Mouse (Mus musculus): Measurements from ENCODE around the gene Ntf5. TPM values are rescaled to one million over a fixed set of nuclear protein-coding genes. Genes with fewer than 3 reads are reported as not detected.

The Ntf5 gene
- polyA plus RNA-seq (2016; fragmentation: Nextera tagmentation; extraction: Ambion mirVana): 0.32 and 0.65 TPM in 2 replicates

- Histone ChIP-seq H3K36me3 (replicated peaks) (no peaks in the 10 kb centered on the region), H3K9ac (peak within 1 kb of the TSS; percentile 61), H3K4me3 (replicated peaks) (peak within 1 kb of the TSS; percentile 52), H3K27me3 (peaks cover 98% of the 10 kb centered on the region), H3K9me3 (no peaks in the 10 kb centered on the region), H3K4me2 (peak within 1 kb of the TSS; percentile 86), H3K27ac (no peak within 1 kb of the TSS), H3K4me1 (peaks cover 18% of the 10 kb centered on the region)
- peak; percentile 69 for ATAC-seq (ENCODE audit: low FRiP score)
- WGBS: 3% methylated on average over 39 of the region's 45 CpGs
Measured at GRCm38 (mm10) chr7:45413113-45413863, at the start of gene Ntf5. TSS of gene Ntf5 (plus strand) at chr7:45413695.

GRCm38 (mm10) chr7:45363983-45364382 lies 49.5 kb upstream of the Ntf5 start:
- H3K4me2 ChIP-seq: no peak overlapping the region
- H3K9ac ChIP-seq: no peak overlapping the region
- no peaks in the 10 kb centered on the region for H3K9me3 ChIP-seq
- ATAC-seq (ENCODE audit: low FRiP score): no peak
- peaks cover 4% of the 10 kb centered on the region; the same call in 1 of the 2 replicates for H3K36me3 ChIP-seq (replicated peaks)
- 93% methylated on average over 2 of the region's 2 CpGs for WGBS
- H3K4me1 ChIP-seq: peaks cover 37% of the 10 kb centered on the region
- no peak overlapping the region for H3K27ac ChIP-seq
- H3K4me3 ChIP-seq (replicated peaks): no peak overlapping the region
- peaks cover 62% of the 10 kb centered on the region for H3K27me3 ChIP-seq

- H3K27me3 ChIP-seq: peaks cover 66% of the 10 kb centered on the region
Measured at GRCm38 (mm10) chr7:45365742-45366651, 47.5 kb upstream of the Ntf5 start.

GRCm38 (mm10) chr7:45366652-45367019 lies 46.9 kb upstream of the Ntf5 start, which contains the start of gene Ppfia3:
TSS of gene Ppfia3 (minus strand) at chr7:45367019.
- peaks cover 57% of the 10 kb centered on the region for H3K4me1 ChIP-seq
- H3K9ac ChIP-seq: peak within 1 kb of the TSS; percentile 83
- no peaks in the 10 kb centered on the region; the same call in 1 of the 2 replicates for H3K36me3 ChIP-seq (replicated peaks)
- ATAC-seq (ENCODE audit: low FRiP score): peak; percentile 51
- H3K4me2 ChIP-seq: peak within 1 kb of the TSS; percentile 91
- peak within 1 kb of the TSS; percentile 76 for H3K27ac ChIP-seq
- H3K4me3 ChIP-seq (replicated peaks): peak within 1 kb of the TSS; percentile 78
- WGBS: under 1% methylated on average over 21 of the region's 26 CpGs
- H3K9me3 ChIP-seq: no peaks in the 10 kb centered on the region
- peaks cover 62% of the 10 kb centered on the region for H3K27me3 ChIP-seq

More at GRCm38 (mm10) chr7:45365742-45366651, 47.5 kb upstream of the Ntf5 start:
- Histone ChIP-seq H3K27ac (peak overlapping the region; percentile 71), H3K9ac (peak overlapping the region; percentile 83), H3K4me3 (replicated peaks) (peak overlapping the region; percentile 78), H3K9me3 (no peaks in the 10 kb centered on the region), H3K4me2 (peak overlapping the region; percentile 91), H3K36me3 (replicated peaks) (no peaks in the 10 kb centered on the region), H3K4me1 (peaks cover 52% of the 10 kb centered on the region)
- 3% methylated on average over 33 of the region's 35 CpGs for WGBS
- no peak for ATAC-seq (ENCODE audit: low FRiP score)

- peak overlapping the region; percentile 91 for H3K4me2 ChIP-seq
- ATAC-seq (ENCODE audit: low FRiP score): peak; percentile 89
- peaks cover 58% of the 10 kb centered on the region for H3K27me3 ChIP-seq
- peak overlapping the region; percentile 83 for H3K9ac ChIP-seq
- H3K36me3 ChIP-seq (replicated peaks): peaks cover 4% of the 10 kb centered on the region
- peaks cover 52% of the 10 kb centered on the region for H3K4me1 ChIP-seq
- peak overlapping the region; percentile 76 for H3K27ac ChIP-seq
- H3K9me3 ChIP-seq: no peaks in the 10 kb centered on the region
- H3K4me3 ChIP-seq (replicated peaks): peak overlapping the region; percentile 78
- WGBS: under 1% methylated on average over 70 of the region's 70 CpGs
Measured at GRCm38 (mm10) chr7:45367020-45367880, 46.2 kb upstream of the Ntf5 start.

- H3K4me2 ChIP-seq: peak overlapping the region; percentile 91
- peak overlapping the region; percentile 78 for H3K4me3 ChIP-seq (replicated peaks)
- H3K9me3 ChIP-seq: no peaks in the 10 kb centered on the region
- peaks cover 48% of the 10 kb centered on the region for H3K27me3 ChIP-seq
- H3K36me3 ChIP-seq (replicated peaks): peaks cover 12% of the 10 kb centered on the region
- WGBS: 80% methylated on average over 15 of the region's 15 CpGs
- no peak overlapping the region for H3K27ac ChIP-seq
- peak overlapping the region; percentile 83; the same call in 1 of the 2 replicates for H3K9ac ChIP-seq
- H3K4me1 ChIP-seq: peaks cover 45% of the 10 kb centered on the region
- no peak for ATAC-seq (ENCODE audit: low FRiP score)
Measured at GRCm38 (mm10) chr7:45368178-45368577, 45.3 kb upstream of the Ntf5 start.

- Histone ChIP-seq H3K4me1 (peaks cover 45% of the 10 kb centered on the region), H3K27ac (no peak overlapping the region), H3K36me3 (replicated peaks) (peaks cover 21% of the 10 kb centered on the region), H3K27me3 (peaks cover 38% of the 10 kb centered on the region), H3K4me3 (replicated peaks) (no peak overlapping the region), H3K4me2 (peak overlapping the region; percentile 75), H3K9ac (no peak overlapping the region), H3K9me3 (no peaks in the 10 kb centered on the region)
- 78% methylated on average over 16 of the region's 16 CpGs for WGBS
- no peak for ATAC-seq (ENCODE audit: low FRiP score)
Measured at GRCm38 (mm10) chr7:45369022-45369745, 44.3 kb upstream of the Ntf5 start.

- no peak for ATAC-seq (ENCODE audit: low FRiP score)
- Histone ChIP-seq H3K27ac (no peak overlapping the region), H3K27me3 (peaks cover 36% of the 10 kb centered on the region), H3K4me1 (peaks cover 45% of the 10 kb centered on the region), H3K9me3 (no peaks in the 10 kb centered on the region), H3K4me2 (peak overlapping the region; percentile 75), H3K36me3 (replicated peaks) (peaks cover 27% of the 10 kb centered on the region), H3K4me3 (replicated peaks) (peak overlapping the region; percentile 43), H3K9ac (peak overlapping the region; percentile 41)
- 7% methylated on average over 51 of the region's 52 CpGs for WGBS
Measured at GRCm38 (mm10) chr7:45369836-45370474, 43.5 kb upstream of the Ntf5 start.

GRCm38 (mm10) chr7:45370475-45371311 lies 42.8 kb upstream of the Ntf5 start, which contains the start of gene Lin7b:
TSS of gene Lin7b (minus strand) at chr7:45370583.
- ATAC-seq (ENCODE audit: low FRiP score): peak; percentile 60
- H3K27ac ChIP-seq: no peak within 1 kb of the TSS

GRCm38 (mm10) chr7:45372371-45372770 lies 41.1 kb upstream of the Ntf5 start:
- no peak for ATAC-seq (ENCODE audit: low FRiP score)
- H3K9ac ChIP-seq: no peak overlapping the region
- no peak overlapping the region for H3K27ac ChIP-seq
- peaks cover 50% of the 10 kb centered on the region for H3K36me3 ChIP-seq (replicated peaks)
- H3K4me1 ChIP-seq: peaks cover 33% of the 10 kb centered on the region
- no peak overlapping the region for H3K4me3 ChIP-seq (replicated peaks)
- H3K4me2 ChIP-seq: no peak overlapping the region
- peaks cover 26% of the 10 kb centered on the region for H3K27me3 ChIP-seq
- WGBS: 91% methylated on average over 5 of the region's 5 CpGs
- H3K9me3 ChIP-seq: no peaks in the 10 kb centered on the region

More at GRCm38 (mm10) chr7:45370475-45371311, 42.8 kb upstream of the Ntf5 start, which contains the start of gene Lin7b:
- Histone ChIP-seq H3K4me2 (peak within 1 kb of the TSS; percentile 75), H3K27me3 (peaks cover 29% of the 10 kb centered on the region), H3K4me3 (replicated peaks) (peak within 1 kb of the TSS; percentile 43), H3K36me3 (replicated peaks) (peaks cover 33% of the 10 kb centered on the region), H3K9ac (peak within 1 kb of the TSS; percentile 41), H3K9me3 (no peaks in the 10 kb centered on the region), H3K4me1 (peaks cover 38% of the 10 kb centered on the region)
- WGBS: 12% methylated on average over 27 of the region's 28 CpGs
